Comparison of ENCODE assay signal across 8 mouse cellular contexts in genomic region chr7:143549588-143550220, GRCm38 (mm10). TPM values are rescaled to one million over a fixed set of nuclear protein-coding genes. Genes with fewer than 3 reads are reported as not detected.
DNase-seq lines count a peak whose midpoint lies in the region; ATAC-seq and TF ChIP-seq lines count a peak whose summit lies in the region.

No protein-coding gene starts in this region.

- no peaks in the 10 kb centered on the region for H3K36me3 ChIP-seq in heart, embryonic 11.5 days (ENCODE audit: control insufficient read depth, insufficient read depth, low read length)
- peaks cover 19 to 46% of the 10 kb centered on the region in 2 experiments for H3K36me3 ChIP-seq in CH12.LX (replicated peaks in 1 of 2; ENCODE audit: control insufficient read depth in 1 of 2, insufficient read depth in 1 of 2, low read length in 1 of 2)
- peaks cover 2% of the 10 kb centered on the region for H3K36me3 ChIP-seq in forebrain, postnatal 0 days (ENCODE audit: insufficient read depth)

- H3K27me3 ChIP-seq in heart, embryonic 11.5 days (ENCODE audit: control insufficient read depth, insufficient read depth, low read length), result no peaks in the 10 kb centered on the region
- H3K27me3 ChIP-seq in CH12.LX (replicated peaks), result no peaks in the 10 kb centered on the region
- no peaks in the 10 kb centered on the region for H3K27me3 ChIP-seq in forebrain, postnatal 0 days (ENCODE audit: insufficient read depth, low read length)

- H3K4me3 ChIP-seq in heart, embryonic 11.5 days (ENCODE audit: low read depth, low read length), result peak overlapping the region; percentile 95
- peak overlapping the region; percentile 63 to 97 (median 64) for H3K4me3 ChIP-seq in CH12.LX (replicated peaks in 1 of 3; ENCODE audit: low read depth in 2 of 3, low read length in 2 of 3, poor library complexity in 1 of 3)
- peak overlapping the region; percentile 89 for H3K4me3 ChIP-seq in forebrain, postnatal 0 days (ENCODE audit: low read depth, low read length)

- TF ChIP-seq POLR2A in CH12.LX (IDR thresholded peaks at IDR 0.05; ENCODE audit: low read depth, low read length), result no peak; the same call in 1 of the 2 replicates

- in situ Hi-C loops in CH12.LX (cut with MboI; ENCODE audit: low pct_ligation_motif_present, low pct_unique_long_range_greater_than_20kb, low sequenced_read_pairs), result no loop called here

- ATAC-seq in heart, embryonic 11.5 days (replicated peaks; ENCODE audit: insufficient number of reproducible peaks, low FRiP score, low TSS enrichment), result no peak
- peak; percentile 10 for ATAC-seq in forebrain, postnatal 0 days
- ATAC-seq in megakaryocyte progenitor cell, adult 5-6 weeks (replicated peaks; ENCODE audit: poor library complexity), result 0 out of 2 replicates have a peak, but pooled peaks have one; percentile 0

- H3K79me2 ChIP-seq in CH12.LX (replicated peaks; ENCODE audit: control insufficient read depth, extremely low read depth, insufficient read depth, poor library complexity, severe bottlenecking), result peaks cover 29% of the 10 kb centered on the region

- no peak for TF ChIP-seq CTCF in CH12.LX (conservative IDR thresholded peaks at IDR 0.05 in 1 of 2, IDR thresholded peaks at IDR 0.05 in 1 of 2; ENCODE audit: low read depth in 2 of 2, low read length in 2 of 2)
- TF ChIP-seq CTCF in forebrain, postnatal 0 days (IDR thresholded peaks at IDR 0.05; ENCODE audit: low read depth), result no peak

- no peak for TF ChIP-seq RAD21 in CH12.LX (IDR thresholded peaks at IDR 0.05; ENCODE audit: low read depth, low read length)

- WGBS in heart, embryonic 11.5 days (ENCODE audit: insufficient replicate concordance), result 18% methylated on average over 2 of the region's 2 CpGs
- WGBS in forebrain, postnatal 0 days, result 44% methylated on average over 2 of the region's 2 CpGs

- H3K9ac ChIP-seq in heart, embryonic 11.5 days (ENCODE audit: low read depth, low read length), result peak overlapping the region; percentile 75
- peak overlapping the region; percentile 76; the same call in 1 of the 2 replicates for H3K9ac ChIP-seq in CH12.LX (ENCODE audit: insufficient read depth, low read depth)
- peak overlapping the region; percentile 58 for H3K9ac ChIP-seq in forebrain, postnatal 0 days

- no peak for DNase-seq in heart, adult 11 months
- DNase-seq in CH12.LX (ENCODE audit: extremely low read depth), result no peak
- DNase-seq in forebrain, postnatal 0 days, result no peak
- no peak for DNase-seq in adrenal gland, adult (ENCODE audit: inconsistent age in 2 of 2, low spot score in 1 of 2)
- DNase-seq in frontal cortex, postnatal 25 days (ENCODE audit: low spot score in 2 of 2), result no peak
- no peak for DNase-seq in ovary, postnatal 10 days (ENCODE audit: low spot score)

- no peak for TF ChIP-seq EP300 in CH12.LX (IDR thresholded peaks at IDR 0.05; ENCODE audit: low read length)

- peaks cover 8% of the 10 kb centered on the region; the same call in 1 of the 2 replicates for H3K4me1 ChIP-seq in heart, embryonic 11.5 days (ENCODE audit: control insufficient read depth, insufficient read depth, low read length)
- peaks cover 0 to 34% of the 10 kb centered on the region in 2 experiments; a peak in 2 of 4 replicates for H3K4me1 ChIP-seq in CH12.LX (ENCODE audit: control insufficient read depth in 1 of 2, insufficient read depth in 2 of 2)
- H3K4me1 ChIP-seq in forebrain, postnatal 0 days (ENCODE audit: insufficient read depth), result peaks cover 12% of the 10 kb centered on the region

- H3K27ac ChIP-seq in heart, embryonic 11.5 days (ENCODE audit: low read depth, low read length), result peak overlapping the region; percentile 89
- peak overlapping the region; percentile 43 for H3K27ac ChIP-seq in CH12.LX (ENCODE audit: insufficient read depth, low read depth)
- peak overlapping the region; percentile 80 for H3K27ac ChIP-seq in forebrain, postnatal 0 days (ENCODE audit: low read depth, low read length)

- dilution Hi-C loops in CH12.LX (cut with MboI; ENCODE audit: extremely low pct_ligation_motif_present, extremely low pct_unique_long_range_greater_than_20kb, low sequenced_read_pairs), result no loop called here

- no peaks in the 10 kb centered on the region for H3K9me3 ChIP-seq in heart, embryonic 11.5 days (replicated peaks; ENCODE audit: control insufficient read depth, low read length)
- H3K9me3 ChIP-seq in CH12.LX (replicated peaks; ENCODE audit: low read length), result no peaks in the 10 kb centered on the region
- no peaks in the 10 kb centered on the region for H3K9me3 ChIP-seq in forebrain, postnatal 0 days (ENCODE audit: low read length)

- H3K4me2 ChIP-seq in heart, embryonic 11.5 days, result peak overlapping the region; percentile 88
- H3K4me2 ChIP-seq in CH12.LX (ENCODE audit: insufficient read depth, low read depth, poor library complexity, severe bottlenecking), result peak overlapping the region; percentile 42
- H3K4me2 ChIP-seq in forebrain, postnatal 0 days (ENCODE audit: low read depth), result peak overlapping the region; percentile 81

TF ChIP-seq in CH12.LX, 34 proteins besides CTCF, POLR2A, EP300 and RAD21:
- TF ChIP-seq JUND (conservative IDR thresholded peaks at IDR 0.05; ENCODE audit: low read depth, low read length), result no peak
- TF ChIP-seq HCFC1 (IDR thresholded peaks at IDR 0.05; ENCODE audit: low read depth, low read length), result no peak
- 0 out of 2 replicates have a peak, but pooled peaks have one; percentile 7 for TF ChIP-seq POLR2AphosphoS2 (IDR thresholded peaks at IDR 0.05; ENCODE audit: low read depth, low read length)
- TF ChIP-seq ZMIZ1 (IDR thresholded peaks at IDR 0.05; ENCODE audit: low read depth, low read length), result peak; percentile 18
- no peak for TF ChIP-seq NRF1 (IDR thresholded peaks at IDR 0.05; ENCODE audit: low read depth, low read length)
- no peak for TF ChIP-seq NELFE (IDR thresholded peaks at IDR 0.05; ENCODE audit: low read depth, low read length)

RNA-seq across cellular contexts. Expression of gene Nap1l4, which starts 0.8 kb away (rescaled TPM):
- 121 and 176 TPM in 2 replicates for polyA plus RNA-seq in heart, embryonic 11.5 days (2014; fragmentation: Nextera tagmentation; extraction: Ambion mirVana)
- total RNA-seq in CH12.LX (2012; rRNA removed), result 121 and 139 TPM in 2 replicates
- 168 and 175 TPM in 2 replicates for total RNA-seq in CH12.LX (2014; rRNA removed)
- 154 and 209 TPM in 2 replicates for polyA plus RNA-seq in CH12.LX (2012; ENCODE audit: insufficient read length, low read depth)
- 202 and 216 TPM in 2 replicates for total RNA-seq in forebrain, postnatal 0 days (2014; rRNA removed)
- 236 and 258 TPM in 2 replicates for polyA plus RNA-seq in forebrain, postnatal 0 days (2015; fragmentation: Nextera tagmentation; extraction: Ambion mirVana)
- total RNA-seq in megakaryocyte progenitor cell, adult 5-6 weeks (2015), result 75.6 and 76.8 TPM in 2 replicates
- total RNA-seq in megakaryocyte progenitor cell, adult 5-6 weeks (2017), result 153 and 162 TPM in 2 replicates

RNA-seq across cellular contexts. Expression of gene Phlda2, which starts 46.8 kb away (rescaled TPM):
- 1.3 and 2.6 TPM in 2 replicates for polyA plus RNA-seq in heart, embryonic 11.5 days (2014; fragmentation: Nextera tagmentation; extraction: Ambion mirVana)
- total RNA-seq in CH12.LX (2012; rRNA removed) (not detected in 2 replicates), CH12.LX (2014; rRNA removed) (not detected in 2 replicates)
- not detected in 2 replicates for polyA plus RNA-seq in CH12.LX (2012; ENCODE audit: insufficient read length, low read depth)
- 0.46 TPM in 1 of 2 replicates, not detected in the other for total RNA-seq in forebrain, postnatal 0 days (2014; rRNA removed)
- polyA plus RNA-seq in forebrain, postnatal 0 days (2015; fragmentation: Nextera tagmentation; extraction: Ambion mirVana), result 0.60 TPM in 1 of 2 replicates, not detected in the other
- 0.81 and 2.2 TPM in 2 replicates for total RNA-seq in megakaryocyte progenitor cell, adult 5-6 weeks (2015)
- total RNA-seq in megakaryocyte progenitor cell, adult 5-6 weeks (2017), result not detected in 2 replicates

RNA-seq across cellular contexts. Expression of gene Cars, which starts 50.2 kb away (rescaled TPM):
- polyA plus RNA-seq in heart, embryonic 11.5 days (2014; fragmentation: Nextera tagmentation; extraction: Ambion mirVana), result 27.9 and 30.6 TPM in 2 replicates
- total RNA-seq in CH12.LX (2012; rRNA removed) (162 and 222 TPM in 2 replicates), CH12.LX (2014; rRNA removed) (99.0 and 118 TPM in 2 replicates)
- polyA plus RNA-seq in CH12.LX (2012; ENCODE audit: insufficient read length, low read depth), result 170 and 184 TPM in 2 replicates
- 51.5 and 68.1 TPM in 2 replicates for total RNA-seq in forebrain, postnatal 0 days (2014; rRNA removed)
- 58.2 and 74.9 TPM in 2 replicates for polyA plus RNA-seq in forebrain, postnatal 0 days (2015; fragmentation: Nextera tagmentation; extraction: Ambion mirVana)
- 40.3 and 55.4 TPM in 2 replicates for total RNA-seq in megakaryocyte progenitor cell, adult 5-6 weeks (2015)
- total RNA-seq in megakaryocyte progenitor cell, adult 5-6 weeks (2017), result 47.5 and 74.5 TPM in 2 replicates
